Mouse (Mus musculus): ENCODE measurements around the gene Kcne1. TPM values are rescaled to one million over a fixed set of nuclear protein-coding genes. Genes with fewer than 3 reads are reported as not detected.

Kcne1 gene
- total and polyA plus RNA-seq, 3 experiments = not detected

DNA sequence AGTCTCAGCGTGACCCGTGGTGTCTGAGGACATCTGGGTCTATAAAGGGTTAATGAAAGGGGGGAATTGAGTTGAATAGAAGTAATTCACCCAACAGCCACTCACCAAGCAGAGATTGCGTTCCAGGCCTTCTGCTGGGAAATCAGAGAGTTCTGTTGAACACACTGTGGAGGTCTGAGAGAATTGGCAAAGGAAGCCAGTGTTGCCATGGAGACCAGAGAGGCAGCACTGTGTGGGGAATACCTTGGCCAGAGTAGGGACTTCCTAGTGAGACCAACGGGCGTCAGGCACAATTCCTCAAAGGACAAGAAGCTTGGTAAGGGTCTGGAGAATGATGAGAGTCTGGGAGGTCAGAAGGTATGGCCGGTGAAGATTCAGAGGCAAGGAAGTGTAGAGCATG lies 23.2 kb upstream of the Kcne1 start:
- no peak overlapping the region for H3K9ac ChIP-seq (ENCODE audit: control insufficient read depth, low read depth, low read length, poor library complexity, severe bottlenecking)
- H3K4me3 ChIP-seq (ENCODE audit: control insufficient read depth in 1 of 2, insufficient read depth in 1 of 2, low read depth in 2 of 2, low read length in 2 of 2) = no peak overlapping the region
- H3K36me3 ChIP-seq (ENCODE audit: control insufficient read depth in 1 of 2, insufficient read depth in 2 of 2, low read length in 2 of 2) = no peaks in the 10 kb centered on the region
- H3K27me3 ChIP-seq (ENCODE audit: control insufficient read depth in 1 of 2, insufficient read depth in 2 of 2, low read length in 2 of 2) = no peaks in the 10 kb centered on the region; a peak in 1 of 4 replicates
- H3K27ac ChIP-seq (ENCODE audit: control insufficient read depth, low read depth, low read length) = no peak overlapping the region
- DNase-seq (ENCODE audit: low read depth, low spot score) = no peak
- H3K9me3 ChIP-seq (replicated peaks; ENCODE audit: insufficient read depth, low read length) = no peaks in the 10 kb centered on the region
- no peak for TF ChIP-seq NELFE (IDR thresholded peaks at IDR 0.05; ENCODE audit: low read depth, low read length)
- no peak for TF ChIP-seq POLR2AphosphoS5 (IDR thresholded peaks at IDR 0.05; ENCODE audit: borderline replicate concordance, low read depth, low read length)
- no peak for TF ChIP-seq CTCF (IDR thresholded peaks at IDR 0.05 in 2 of 3, conservative IDR thresholded peaks at IDR 0.05 in 1 of 3; ENCODE audit: control insufficient read depth in 1 of 3, insufficient read depth in 1 of 3, low read depth in 2 of 3, low read length in 3 of 3, poor library complexity in 1 of 3, severe bottlenecking in 1 of 3)
- TF ChIP-seq ZC3H11A (IDR thresholded peaks at IDR 0.05; ENCODE audit: low read depth, low read length) = no peak
- no peak for TF ChIP-seq MXI1 (IDR thresholded peaks at IDR 0.05; ENCODE audit: low read depth, low read length)
- no peak for TF ChIP-seq MEF2A (IDR thresholded peaks at IDR 0.05; ENCODE audit: extremely low read depth, insufficient replicate concordance, low read depth, low read length, poor library complexity, severe bottlenecking)
- TF ChIP-seq ZMIZ1 (IDR thresholded peaks at IDR 0.05; ENCODE audit: low read depth, low read length) = no peak
- TF ChIP-seq MAZ (IDR thresholded peaks at IDR 0.05; ENCODE audit: low read depth, low read length) = no peak
- TF ChIP-seq USF1 (IDR thresholded peaks at IDR 0.05; ENCODE audit: low read depth, low read length) = no peak
- TF ChIP-seq HCFC1 (IDR thresholded peaks at IDR 0.05; ENCODE audit: low read depth, low read length) = no peak
- TF ChIP-seq NRF1 (IDR thresholded peaks at IDR 0.05; ENCODE audit: insufficient read depth, low read depth, low read length, poor library complexity, severe bottlenecking) = no peak
- no peak for TF ChIP-seq ETS1 (IDR thresholded peaks at IDR 0.05; ENCODE audit: low read depth, low read length)
- no peak for TF ChIP-seq UBTF (IDR thresholded peaks at IDR 0.05; ENCODE audit: borderline replicate concordance, insufficient read depth, low read depth, low read length)
- TF ChIP-seq JUND (IDR thresholded peaks at IDR 0.05; ENCODE audit: low read depth, low read length) = no peak
- TF ChIP-seq ZNF384 (IDR thresholded peaks at IDR 0.05; ENCODE audit: low read depth, low read length) = no peak
- no peak for TF ChIP-seq CHD2 (IDR thresholded peaks at IDR 0.05; ENCODE audit: low read length)
- TF ChIP-seq TCF12 (IDR thresholded peaks at IDR 0.05; ENCODE audit: low read depth, low read length) = no peak
- no peak for TF ChIP-seq MAFK (IDR thresholded peaks at IDR 0.05; ENCODE audit: borderline replicate concordance, low read depth, low read length)
- no peak for TF ChIP-seq MYB (IDR thresholded peaks at IDR 0.05; ENCODE audit: low read depth, low read length)
- no peak for TF ChIP-seq TBP (IDR thresholded peaks at IDR 0.05; ENCODE audit: low read depth, low read length)
- H3K4me1 ChIP-seq (ENCODE audit: control insufficient read depth in 1 of 2, insufficient read depth in 2 of 2, low read length in 2 of 2) = no peaks in the 10 kb centered on the region
- no peaks in the 10 kb centered on the region for H3K79me2 ChIP-seq (ENCODE audit: control insufficient read depth, insufficient read depth, low read length, poor library complexity)

DNA sequence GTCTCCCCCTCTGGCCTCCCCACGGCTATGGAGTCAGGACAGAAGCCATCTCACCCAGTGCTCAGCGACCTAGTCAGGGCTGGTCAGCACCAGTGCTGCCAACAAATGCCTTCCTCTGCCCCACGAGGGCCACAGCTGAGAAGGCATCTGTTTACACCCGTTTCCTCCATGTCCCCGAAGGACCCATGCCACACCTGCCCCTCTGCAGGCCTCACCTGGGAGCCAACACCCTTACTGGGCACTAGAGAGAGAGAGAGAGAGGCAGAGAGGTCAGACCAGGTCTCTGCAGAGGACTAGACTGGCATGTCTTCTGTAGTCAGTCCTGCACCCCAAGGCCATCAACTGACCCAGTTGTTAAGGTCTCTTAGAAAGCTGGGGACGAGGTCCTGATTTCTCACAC lies 21.8 kb upstream of the Kcne1 start:
- Histone ChIP-seq H3K27me3 (ENCODE audit: control insufficient read depth in 1 of 2, insufficient read depth in 2 of 2, low read length in 2 of 2) (no peaks in the 10 kb centered on the region; a peak in 1 of 4 replicates), H3K27ac (ENCODE audit: control insufficient read depth, low read depth, low read length) (no peak overlapping the region), H3K9ac (ENCODE audit: control insufficient read depth, low read depth, low read length, poor library complexity, severe bottlenecking) (no peak overlapping the region), H3K4me3 (ENCODE audit: control insufficient read depth in 1 of 2, insufficient read depth in 1 of 2, low read depth in 2 of 2, low read length in 2 of 2) (no peak overlapping the region), H3K4me1 (ENCODE audit: control insufficient read depth in 1 of 2, insufficient read depth in 2 of 2, low read length in 2 of 2) (no peaks in the 10 kb centered on the region), H3K79me2 (ENCODE audit: control insufficient read depth, insufficient read depth, low read length, poor library complexity) (no peaks in the 10 kb centered on the region), H3K36me3 (ENCODE audit: control insufficient read depth in 1 of 2, insufficient read depth in 2 of 2, low read length in 2 of 2) (no peaks in the 10 kb centered on the region), H3K9me3 (replicated peaks; ENCODE audit: insufficient read depth, low read length) (no peaks in the 10 kb centered on the region)
- TF ChIP-seq ZNF384 (IDR thresholded peaks at IDR 0.05; ENCODE audit: low read depth, low read length) (no peak), TCF12 (IDR thresholded peaks at IDR 0.05; ENCODE audit: low read depth, low read length) (no peak), CTCF (IDR thresholded peaks at IDR 0.05 in 2 of 3, conservative IDR thresholded peaks at IDR 0.05 in 1 of 3; ENCODE audit: control insufficient read depth in 1 of 3, insufficient read depth in 1 of 3, low read depth in 2 of 3, low read length in 3 of 3, poor library complexity in 1 of 3, severe bottlenecking in 1 of 3) (no peak), ZC3H11A (IDR thresholded peaks at IDR 0.05; ENCODE audit: low read depth, low read length) (no peak), RAD21 (IDR thresholded peaks at IDR 0.05; ENCODE audit: low read depth, low read length) (no peak), SMC3 (IDR thresholded peaks at IDR 0.05; ENCODE audit: low read depth, low read length) (no peak), RCOR1 (IDR thresholded peaks at IDR 0.05; ENCODE audit: low read depth, low read length) (no peak), BHLHE40 (IDR thresholded peaks at IDR 0.05; ENCODE audit: borderline replicate concordance, low read depth, low read length) (no peak), NRF1 (IDR thresholded peaks at IDR 0.05; ENCODE audit: insufficient read depth, low read depth, low read length, poor library complexity, severe bottlenecking) (no peak), MYC (IDR thresholded peaks at IDR 0.05; ENCODE audit: low read depth, low read length) (no peak)
- no peak for DNase-seq (ENCODE audit: low read depth, low spot score)
